Mouse (Mus musculus): ENCODE data around the gene Cldn34c4. TPM values are rescaled to one million over a fixed set of nuclear protein-coding genes. Genes with fewer than 3 reads are reported as not detected.

Cldn34c4 gene
- polyA plus RNA-seq (2015; fragmentation: Nextera tagmentation; extraction: Ambion mirVana), result not detected in 2 replicates

DNA sequence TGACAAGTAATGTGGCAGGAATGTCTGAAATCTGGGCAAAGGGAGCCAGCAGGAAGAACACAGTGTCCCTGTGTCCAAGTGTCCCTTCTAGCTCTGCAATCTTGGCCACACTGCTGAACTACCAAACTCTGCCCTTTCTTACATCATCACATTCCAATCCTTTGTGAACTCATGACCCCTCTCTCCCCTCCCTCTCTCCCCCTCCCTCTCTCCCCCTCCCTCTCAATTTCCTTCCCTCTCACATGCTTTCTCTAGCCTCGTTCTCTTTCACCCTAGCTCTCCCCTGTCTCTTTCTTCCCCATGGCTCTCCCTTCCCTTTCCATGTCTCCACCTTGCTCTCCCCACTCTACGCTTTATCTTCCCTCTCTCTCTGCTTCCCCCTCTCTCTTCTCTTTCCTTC lies at the start of gene Cldn34c4:
Gene Cldn34c4 (minus strand): TSS at position 101 of the 400 bp plus-strand sequence.
- Histone ChIP-seq H3K9ac (replicated peaks; ENCODE audit: low read depth) (no peak within 1 kb of the TSS), H3K27me3 (replicated peaks; ENCODE audit: insufficient read depth, low read length) (no peaks in the 10 kb centered on the region), H3K27ac (ENCODE audit: low read length) (no peak within 1 kb of the TSS), H3K4me3 (ENCODE audit: low read depth, low read length) (no peak within 1 kb of the TSS), H3K36me3 (ENCODE audit: insufficient read depth, low read length) (no peaks in the 10 kb centered on the region), H3K4me1 (ENCODE audit: insufficient read depth, low read depth, low read length) (no peaks in the 10 kb centered on the region), H3K9me3 (ENCODE audit: low read length) (no peaks in the 10 kb centered on the region), H3K4me2 (replicated peaks; ENCODE audit: low read depth, low read length) (no peak within 1 kb of the TSS)
- 60% methylated on average over 2 of the region's 2 CpGs for WGBS
- no peak for TF ChIP-seq CTCF (IDR thresholded peaks at IDR 0.05)
- no peak for TF ChIP-seq EP300 (IDR thresholded peaks at IDR 0.05)
- ATAC-seq (no peak), DNase-seq (ENCODE audit: low spot score) (no peak)

DNA sequence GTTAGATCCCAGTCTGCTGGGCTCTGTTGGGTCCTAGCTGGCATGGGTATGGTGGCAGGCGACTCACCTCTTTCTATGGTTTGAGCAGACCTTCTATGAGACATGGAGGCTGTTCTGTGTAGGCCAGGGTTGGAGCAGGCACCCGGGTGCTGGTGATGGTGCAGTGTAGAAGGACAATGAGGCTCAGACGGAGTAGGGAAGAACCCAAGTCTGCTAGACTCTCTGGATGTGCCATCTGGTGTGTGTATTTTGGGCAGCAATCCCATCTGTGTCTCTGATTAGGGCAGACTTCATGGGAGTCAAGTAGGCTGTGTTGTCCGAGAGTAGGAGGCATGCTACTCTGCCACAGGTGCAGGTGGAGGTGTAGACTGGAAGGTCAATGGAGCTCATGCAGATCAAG lies 10.7 kb upstream of the Cldn34c4 start:
- no peak overlapping the region for H3K4me3 ChIP-seq (ENCODE audit: low read depth, low read length)
- ATAC-seq (no peak), DNase-seq (ENCODE audit: low spot score) (no peak)
- no peaks in the 10 kb centered on the region for H3K27me3 ChIP-seq (replicated peaks; ENCODE audit: insufficient read depth, low read length)
- no peaks in the 10 kb centered on the region for H3K9me3 ChIP-seq (ENCODE audit: low read length)
- no peaks in the 10 kb centered on the region for H3K4me1 ChIP-seq (ENCODE audit: insufficient read depth, low read depth, low read length)
- no peak for TF ChIP-seq EP300 (IDR thresholded peaks at IDR 0.05)
- TF ChIP-seq CTCF (IDR thresholded peaks at IDR 0.05), result no peak
- H3K9ac ChIP-seq (replicated peaks; ENCODE audit: low read depth), result no peak overlapping the region
- H3K4me2 ChIP-seq (replicated peaks; ENCODE audit: low read depth, low read length), result no peak overlapping the region
- no peaks in the 10 kb centered on the region for H3K36me3 ChIP-seq (ENCODE audit: insufficient read depth, low read length)
- no peak overlapping the region for H3K27ac ChIP-seq (ENCODE audit: low read length)
- WGBS, result 58% methylated on average over 4 of the region's 4 CpGs
